Mouse (Mus musculus): ENCODE data around the gene Epb41l4b. TPM values are rescaled to one million over a fixed set of nuclear protein-coding genes. Genes with fewer than 3 reads are reported as not detected.

The Epb41l4b gene
- polyA plus RNA-seq, 1 experiment from 2014 or later: 13.9 TPM

GRCm38 (mm10) chr4:57120563-57120962, 22.7 kb downstream of the Epb41l4b start:
- Histone ChIP-seq H3K4me1 (ENCODE audit: control insufficient read depth, insufficient read depth, low read length) (peaks cover 33% of the 10 kb centered on the region), H3K4me3 (ENCODE audit: low read length) (no peak overlapping the region), H3K36me3 (ENCODE audit: control insufficient read depth, insufficient read depth, low read length) (no peaks in the 10 kb centered on the region), H3K9me3 (ENCODE audit: control insufficient read depth, low read length) (no peaks in the 10 kb centered on the region), H3K27me3 (replicated peaks; ENCODE audit: control insufficient read depth, insufficient read depth, low read length) (no peaks in the 10 kb centered on the region), H3K27ac (ENCODE audit: low read length) (peak overlapping the region; percentile 36), H3K9ac (ENCODE audit: low read depth, low read length) (no peak overlapping the region), H3K4me2 (ENCODE audit: low read depth, low read length) (no peak overlapping the region)
- WGBS: 43% methylated on average over 2 of the region's 2 CpGs
- peak; percentile 55 for ATAC-seq

DNA sequence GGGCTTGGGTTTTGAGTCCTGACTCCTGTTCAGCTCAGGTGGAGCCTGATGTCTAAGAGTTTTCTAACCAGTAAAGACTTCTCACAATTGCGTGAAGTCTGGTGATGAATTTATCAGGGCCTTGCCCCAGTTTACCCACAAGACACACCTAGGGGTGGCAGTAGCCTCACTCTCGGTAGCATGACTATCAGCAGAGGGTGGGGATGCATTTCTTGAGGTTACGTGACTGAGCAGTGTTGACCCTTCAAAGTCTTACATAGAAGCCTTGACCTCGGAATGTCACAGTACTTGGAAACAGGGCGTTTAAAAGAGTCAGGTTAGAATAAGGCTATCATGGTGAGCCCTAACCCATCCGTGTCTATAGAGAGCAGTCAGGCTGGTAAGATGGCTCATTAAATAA, 23.3 kb downstream of the Epb41l4b start:
- Histone ChIP-seq H3K4me3 (ENCODE audit: low read length) (no peak overlapping the region), H3K4me1 (ENCODE audit: control insufficient read depth, insufficient read depth, low read length) (peaks cover 35% of the 10 kb centered on the region), H3K36me3 (ENCODE audit: control insufficient read depth, insufficient read depth, low read length) (no peaks in the 10 kb centered on the region), H3K27me3 (replicated peaks; ENCODE audit: control insufficient read depth, insufficient read depth, low read length) (no peaks in the 10 kb centered on the region), H3K4me2 (ENCODE audit: low read depth, low read length) (no peak overlapping the region), H3K27ac (ENCODE audit: low read length) (no peak overlapping the region), H3K9me3 (ENCODE audit: control insufficient read depth, low read length) (no peaks in the 10 kb centered on the region), H3K9ac (ENCODE audit: low read depth, low read length) (no peak overlapping the region)
- ATAC-seq: no peak
- 76% methylated on average over 6 of the region's 6 CpGs for WGBS

DNA sequence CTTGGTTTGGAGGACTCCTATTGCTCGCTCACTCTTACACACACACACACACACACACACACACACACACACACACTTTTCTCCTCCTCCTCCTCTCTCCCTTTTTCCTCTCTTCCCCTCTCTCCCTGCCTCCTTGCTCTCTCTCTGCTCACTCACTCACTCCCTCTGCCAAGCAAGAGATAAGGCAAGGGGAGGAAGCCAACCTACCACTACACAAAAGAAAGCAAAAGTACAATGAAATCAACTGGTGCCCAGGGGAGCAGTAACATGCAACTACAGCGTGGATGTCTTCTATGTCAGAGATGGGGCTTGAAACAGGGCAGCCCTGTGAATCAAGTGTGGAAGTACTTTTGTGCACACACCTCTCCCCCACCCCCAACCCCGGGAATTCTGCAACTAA, 24.4 kb downstream of the Epb41l4b start:
- Histone ChIP-seq H3K9ac (ENCODE audit: low read depth, low read length) (no peak overlapping the region), H3K27ac (ENCODE audit: low read length) (no peak overlapping the region), H3K4me1 (ENCODE audit: control insufficient read depth, insufficient read depth, low read length) (peaks cover 40% of the 10 kb centered on the region), H3K27me3 (replicated peaks; ENCODE audit: control insufficient read depth, insufficient read depth, low read length) (no peaks in the 10 kb centered on the region), H3K9me3 (ENCODE audit: control insufficient read depth, low read length) (no peaks in the 10 kb centered on the region), H3K4me3 (ENCODE audit: low read length) (no peak overlapping the region), H3K36me3 (ENCODE audit: control insufficient read depth, insufficient read depth, low read length) (no peaks in the 10 kb centered on the region), H3K4me2 (ENCODE audit: low read depth, low read length) (no peak overlapping the region)
- 77% methylated on average over 3 of the region's 3 CpGs for WGBS
- no peak for ATAC-seq

GRCm38 (mm10) chr4:57116278-57116677, 27.0 kb downstream of the Epb41l4b start:
- no peak overlapping the region for H3K4me2 ChIP-seq (ENCODE audit: low read depth, low read length)
- H3K9ac ChIP-seq (ENCODE audit: low read depth, low read length): no peak overlapping the region
- 88% methylated on average over 6 of the region's 6 CpGs for WGBS
- no peaks in the 10 kb centered on the region for H3K9me3 ChIP-seq (ENCODE audit: control insufficient read depth, low read length)
- H3K4me3 ChIP-seq (ENCODE audit: low read length): no peak overlapping the region
- no peak for ATAC-seq
- no peaks in the 10 kb centered on the region for H3K27me3 ChIP-seq (replicated peaks; ENCODE audit: control insufficient read depth, insufficient read depth, low read length)
- peaks cover 30% of the 10 kb centered on the region for H3K4me1 ChIP-seq (ENCODE audit: control insufficient read depth, insufficient read depth, low read length)
- H3K27ac ChIP-seq (ENCODE audit: low read length): no peak overlapping the region
- H3K36me3 ChIP-seq (ENCODE audit: control insufficient read depth, insufficient read depth, low read length): no peaks in the 10 kb centered on the region

DNA sequence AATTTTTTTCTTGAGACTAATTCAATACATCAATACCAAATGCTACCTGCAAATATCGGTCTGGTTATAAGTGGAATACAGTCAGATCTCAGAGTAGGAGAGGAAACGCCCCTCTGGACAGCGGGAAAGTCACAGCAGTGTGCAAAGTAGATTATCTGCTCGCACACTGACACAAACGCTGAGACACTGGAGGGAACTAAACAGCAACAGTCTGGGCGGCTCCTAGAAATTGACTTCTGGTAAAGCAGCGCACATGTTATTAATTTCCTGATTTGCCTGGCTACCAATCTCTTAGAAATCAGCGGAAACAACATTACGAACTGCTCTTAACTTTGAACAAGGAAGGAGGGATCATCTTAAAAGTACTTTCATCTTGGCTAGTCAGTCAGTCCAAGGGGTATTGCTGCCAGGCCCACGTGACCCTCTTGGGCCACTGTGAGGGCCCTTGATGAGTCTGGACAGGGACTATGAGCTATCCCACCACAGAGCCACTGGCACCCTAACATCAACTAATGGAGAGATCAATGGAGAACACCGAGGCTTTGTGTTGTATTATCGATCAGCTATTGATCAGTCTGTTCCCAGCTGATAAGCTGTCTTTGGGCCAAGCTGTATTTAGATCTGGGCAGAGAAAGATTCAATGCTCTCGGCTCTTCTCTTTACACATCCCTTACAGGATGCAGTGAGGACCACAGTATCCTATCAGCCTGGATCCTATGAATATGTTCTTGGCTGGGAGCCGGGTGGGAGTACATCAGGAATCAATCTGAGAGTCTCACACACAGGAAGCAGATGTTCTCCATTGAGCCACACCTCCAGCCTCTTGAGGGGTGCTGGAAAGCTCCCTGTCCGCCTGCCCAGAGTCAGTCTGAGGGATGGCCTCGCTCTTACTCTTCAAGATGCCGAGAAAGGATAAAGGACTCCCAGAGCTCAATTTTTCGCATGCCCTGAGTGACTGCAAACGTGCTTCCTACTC, 28.3 kb downstream of the Epb41l4b start:
- Histone ChIP-seq H3K9me3 (ENCODE audit: control insufficient read depth, low read length) (no peaks in the 10 kb centered on the region), H3K36me3 (ENCODE audit: control insufficient read depth, insufficient read depth, low read length) (no peaks in the 10 kb centered on the region), H3K4me2 (ENCODE audit: low read depth, low read length) (no peak overlapping the region), H3K27ac (ENCODE audit: low read length) (no peak overlapping the region), H3K4me3 (ENCODE audit: low read length) (no peak overlapping the region), H3K27me3 (replicated peaks; ENCODE audit: control insufficient read depth, insufficient read depth, low read length) (no peaks in the 10 kb centered on the region), H3K9ac (ENCODE audit: low read depth, low read length) (no peak overlapping the region), H3K4me1 (ENCODE audit: control insufficient read depth, insufficient read depth, low read length) (peaks cover 21% of the 10 kb centered on the region)
- no peak for ATAC-seq
- WGBS: 75% methylated on average over 19 of the region's 19 CpGs

- peaks cover 20% of the 10 kb centered on the region for H3K4me1 ChIP-seq (ENCODE audit: control insufficient read depth, insufficient read depth, low read length)
- H3K27me3 ChIP-seq (replicated peaks; ENCODE audit: control insufficient read depth, insufficient read depth, low read length): no peaks in the 10 kb centered on the region
- no peak overlapping the region for H3K27ac ChIP-seq (ENCODE audit: low read length)
- no peak overlapping the region for H3K4me3 ChIP-seq (ENCODE audit: low read length)
- 45% methylated on average over 7 of the region's 7 CpGs for WGBS
- H3K9me3 ChIP-seq (ENCODE audit: control insufficient read depth, low read length): no peaks in the 10 kb centered on the region
- H3K9ac ChIP-seq (ENCODE audit: low read depth, low read length): no peak overlapping the region
- ATAC-seq: no peak
- H3K36me3 ChIP-seq (ENCODE audit: control insufficient read depth, insufficient read depth, low read length): no peaks in the 10 kb centered on the region
- H3K4me2 ChIP-seq (ENCODE audit: low read depth, low read length): no peak overlapping the region
Measured at GRCm38 (mm10) chr4:57113472-57114216, 29.6 kb downstream of the Epb41l4b start.

DNA sequence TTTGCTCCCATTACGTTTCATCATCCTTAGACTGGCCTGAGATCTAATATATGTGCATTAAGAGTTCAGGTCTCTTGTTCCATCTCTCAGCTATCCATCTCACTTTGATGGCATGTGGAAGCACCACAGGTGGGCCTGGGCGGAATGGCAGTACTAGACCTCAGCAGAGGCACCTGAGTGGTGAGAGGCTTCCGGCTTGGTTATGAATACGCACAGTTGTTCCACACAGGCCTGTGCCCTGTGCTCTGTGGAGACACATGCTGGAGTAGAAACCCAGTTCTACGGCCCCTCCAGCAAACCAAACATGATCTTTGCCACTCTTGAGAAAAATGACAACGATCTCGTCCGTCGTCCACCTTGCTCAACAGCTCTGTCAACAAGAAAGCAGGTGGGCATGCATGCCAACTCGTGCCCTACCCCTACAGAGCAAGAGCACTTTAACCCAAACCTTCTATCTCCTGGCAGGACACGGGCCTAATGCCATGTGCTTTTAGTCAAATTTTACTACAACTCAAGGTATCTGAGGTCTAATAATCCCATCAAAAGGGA, 31.2 kb downstream of the Epb41l4b start:
- no peak overlapping the region for H3K4me3 ChIP-seq (ENCODE audit: low read length)
- H3K4me2 ChIP-seq (ENCODE audit: low read depth, low read length): no peak overlapping the region
- 67% methylated on average over 11 of the region's 11 CpGs for WGBS
- no peaks in the 10 kb centered on the region for H3K36me3 ChIP-seq (ENCODE audit: control insufficient read depth, insufficient read depth, low read length)
- H3K9me3 ChIP-seq (ENCODE audit: control insufficient read depth, low read length): no peaks in the 10 kb centered on the region
- ATAC-seq: no peak
- H3K4me1 ChIP-seq (ENCODE audit: control insufficient read depth, insufficient read depth, low read length): peaks cover 20% of the 10 kb centered on the region
- no peaks in the 10 kb centered on the region for H3K27me3 ChIP-seq (replicated peaks; ENCODE audit: control insufficient read depth, insufficient read depth, low read length)
- no peak overlapping the region for H3K9ac ChIP-seq (ENCODE audit: low read depth, low read length)
- H3K27ac ChIP-seq (ENCODE audit: low read length): no peak overlapping the region

DNA sequence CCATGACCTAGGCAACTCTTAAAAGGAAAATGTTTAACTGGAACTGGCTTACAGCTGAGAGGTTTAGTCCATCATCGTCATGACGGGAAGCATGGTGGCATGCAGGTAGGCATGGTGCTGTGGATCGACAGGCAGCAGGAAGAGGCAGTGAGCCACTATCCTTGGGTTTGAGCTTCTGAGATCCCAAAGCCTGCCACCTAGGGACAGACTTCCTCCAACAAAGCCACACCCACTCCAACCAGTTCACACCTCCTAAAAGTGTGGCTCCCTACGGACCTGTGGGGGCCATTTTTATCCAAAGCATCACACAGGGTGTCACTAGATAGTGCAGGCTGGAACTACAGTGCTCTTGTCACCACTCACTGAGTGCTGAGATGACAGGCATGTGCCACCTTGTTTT, 31.8 kb downstream of the Epb41l4b start:
- Histone ChIP-seq H3K4me2 (ENCODE audit: low read depth, low read length) (no peak overlapping the region), H3K9me3 (ENCODE audit: control insufficient read depth, low read length) (no peaks in the 10 kb centered on the region), H3K36me3 (ENCODE audit: control insufficient read depth, insufficient read depth, low read length) (no peaks in the 10 kb centered on the region), H3K9ac (ENCODE audit: low read depth, low read length) (no peak overlapping the region), H3K4me1 (ENCODE audit: control insufficient read depth, insufficient read depth, low read length) (peaks cover 20% of the 10 kb centered on the region), H3K27me3 (replicated peaks; ENCODE audit: control insufficient read depth, insufficient read depth, low read length) (no peaks in the 10 kb centered on the region), H3K27ac (ENCODE audit: low read length) (no peak overlapping the region), H3K4me3 (ENCODE audit: low read length) (no peak overlapping the region)
- ATAC-seq: no peak
- 76% methylated on average over 4 of the region's 4 CpGs for WGBS

- H3K4me2 ChIP-seq (ENCODE audit: low read depth, low read length): no peak overlapping the region
- no peaks in the 10 kb centered on the region for H3K36me3 ChIP-seq (ENCODE audit: control insufficient read depth, insufficient read depth, low read length)
- no peaks in the 10 kb centered on the region for H3K27me3 ChIP-seq (replicated peaks; ENCODE audit: control insufficient read depth, insufficient read depth, low read length)
- ATAC-seq: no peak
- H3K9me3 ChIP-seq (ENCODE audit: control insufficient read depth, low read length): no peaks in the 10 kb centered on the region
- peaks cover 10% of the 10 kb centered on the region; the same call in 1 of the 2 replicates for H3K4me1 ChIP-seq (ENCODE audit: control insufficient read depth, insufficient read depth, low read length)
- no peak overlapping the region for H3K4me3 ChIP-seq (ENCODE audit: low read length)
- 82% methylated on average over 4 of the region's 4 CpGs for WGBS
- no peak overlapping the region for H3K9ac ChIP-seq (ENCODE audit: low read depth, low read length)
- no peak overlapping the region for H3K27ac ChIP-seq (ENCODE audit: low read length)
Measured at GRCm38 (mm10) chr4:57109543-57109942, 33.7 kb downstream of the Epb41l4b start.
